Mouse (Mus musculus): ENCODE results near the gene Zfp799. TPM values are rescaled to one million over a fixed set of nuclear protein-coding genes. Genes with fewer than 3 reads are reported as not detected.
"Not testable (repeated sequence)": the region's sequence is repeated elsewhere in the genome, so short reads cannot be mapped to it uniquely, and the experiment has no call there.

The Zfp799 gene
- 10 to 100 TPM; 22.0 to 22.7 TPM for total RNA-seq (2021)

- intact Hi-C loops (cut with DNase I), result loop anchor here (5.0 kb wide), 1 partner anchor 63 kb away; the partner anchor contains the start of gene Zfp870
- peak; percentile 84 to 89 for DNase-seq (ENCODE audit: extremely low spot score in 1 of 2, low spot score in 2 of 2)
Measured at GRCm38 (mm10) chr17:32829540-32830417, at the start of gene Zfp799. Gene Zfp799 (minus strand): TSS chr17:32830261.

- intact Hi-C loops (cut with DNase I), result no loop called here
- no peak for DNase-seq (ENCODE audit: extremely low spot score in 1 of 2, low spot score in 2 of 2)
Measured at GRCm38 (mm10) chr17:32878773-32879172, 48.7 kb upstream of the Zfp799 start.

- DNase-seq (ENCODE audit: extremely low spot score in 1 of 2, low spot score in 2 of 2), result no peak
- intact Hi-C loops (cut with DNase I), result no loop called here
Measured at GRCm38 (mm10) chr17:32877471-32878171, 47.6 kb upstream of the Zfp799 start.

GRCm38 (mm10) chr17:32872696-32873095, 42.6 kb upstream of the Zfp799 start:
- intact Hi-C loops (cut with DNase I), result no loop called here
- DNase-seq (ENCODE audit: extremely low spot score in 1 of 2, low spot score in 2 of 2), result no peak

- intact Hi-C loops (cut with DNase I), result no loop called here
- DNase-seq (ENCODE audit: extremely low spot score in 1 of 2, low spot score in 2 of 2), result no peak
Measured at GRCm38 (mm10) chr17:32872091-32872490, 42.0 kb upstream of the Zfp799 start.

GRCm38 (mm10) chr17:32871483-32871882, 41.4 kb upstream of the Zfp799 start:
- intact Hi-C loops (cut with DNase I), result no loop called here
- DNase-seq (ENCODE audit: extremely low spot score in 1 of 2, low spot score in 2 of 2), result no peak

- intact Hi-C loops (cut with DNase I); DNase-seq (ENCODE audit: extremely low spot score in 1 of 2, low spot score in 2 of 2): not testable (repeated sequence)
Measured at GRCm38 (mm10) chr17:32867266-32867665, 37.2 kb upstream of the Zfp799 start.

- DNase-seq (ENCODE audit: extremely low spot score in 1 of 2, low spot score in 2 of 2); intact Hi-C loops (cut with DNase I): not testable (repeated sequence)
Measured at GRCm38 (mm10) chr17:32856713-32857112, 26.7 kb upstream of the Zfp799 start.

- intact Hi-C loops (cut with DNase I), result no loop called here
- no peak for DNase-seq (ENCODE audit: extremely low spot score in 1 of 2, low spot score in 2 of 2)
Measured at GRCm38 (mm10) chr17:32851581-32851980, 21.5 kb upstream of the Zfp799 start.

GRCm38 (mm10) chr17:32841388-32841787, 11.3 kb upstream of the Zfp799 start:
- no peak for DNase-seq (ENCODE audit: extremely low spot score in 1 of 2, low spot score in 2 of 2)
- intact Hi-C loops (cut with DNase I), result no loop called here

GRCm38 (mm10) chr17:32839083-32839802, 9.2 kb upstream of the Zfp799 start:
- intact Hi-C loops (cut with DNase I), result no loop called here
- no peak for DNase-seq (ENCODE audit: extremely low spot score in 1 of 2, low spot score in 2 of 2)

- intact Hi-C loops (cut with DNase I), result no loop called here
- no peak for DNase-seq (ENCODE audit: extremely low spot score in 1 of 2, low spot score in 2 of 2)
Measured at GRCm38 (mm10) chr17:32830418-32830782, 339 bp upstream of the Zfp799 start.

GRCm38 (mm10) chr17:32816074-32816784, 13.8 kb downstream of the Zfp799 start:
- intact Hi-C loops (cut with DNase I), result no loop called here
- DNase-seq (ENCODE audit: extremely low spot score in 1 of 2, low spot score in 2 of 2), result no peak

- no peak for DNase-seq (ENCODE audit: extremely low spot score in 1 of 2, low spot score in 2 of 2)
- intact Hi-C loops (cut with DNase I), result no loop called here
Measured at GRCm38 (mm10) chr17:32814136-32814535, 15.9 kb downstream of the Zfp799 start.

GRCm38 (mm10) chr17:32810648-32811047, 19.4 kb downstream of the Zfp799 start:
- DNase-seq (ENCODE audit: extremely low spot score in 1 of 2, low spot score in 2 of 2), result no peak
- intact Hi-C loops (cut with DNase I), result no loop called here

GRCm38 (mm10) chr17:32809544-32810374, 20.3 kb downstream of the Zfp799 start, which contains the start of gene Zfp811:
Gene Zfp811 (minus strand): TSS chr17:32809931.
- peak; percentile 52 to 75 for DNase-seq (ENCODE audit: extremely low spot score in 1 of 2, low spot score in 2 of 2)
- intact Hi-C loops (cut with DNase I), result no loop called here

GRCm38 (mm10) chr17:32808921-32809320, 21.1 kb downstream of the Zfp799 start:
- intact Hi-C loops (cut with DNase I), result no loop called here
- DNase-seq (ENCODE audit: extremely low spot score in 1 of 2, low spot score in 2 of 2), result no peak

- intact Hi-C loops (cut with DNase I), result no loop called here
Measured at GRCm38 (mm10) chr17:32789244-32789643, 40.8 kb downstream of the Zfp799 start.

More at GRCm38 (mm10) chr17:32789244-32789643, 40.8 kb downstream of the Zfp799 start:
- DNase-seq (ENCODE audit: extremely low spot score in 1 of 2, low spot score in 2 of 2), result no peak
